Mouse (Mus musculus): ENCODE measurements at regions not wholly inside any gene's neighbourhood (a gene's known extent, or its start where the extent isn't known, plus 50 kb on each side); places are given as distances from the start of the nearest gene placed in this dataset.

DNA sequence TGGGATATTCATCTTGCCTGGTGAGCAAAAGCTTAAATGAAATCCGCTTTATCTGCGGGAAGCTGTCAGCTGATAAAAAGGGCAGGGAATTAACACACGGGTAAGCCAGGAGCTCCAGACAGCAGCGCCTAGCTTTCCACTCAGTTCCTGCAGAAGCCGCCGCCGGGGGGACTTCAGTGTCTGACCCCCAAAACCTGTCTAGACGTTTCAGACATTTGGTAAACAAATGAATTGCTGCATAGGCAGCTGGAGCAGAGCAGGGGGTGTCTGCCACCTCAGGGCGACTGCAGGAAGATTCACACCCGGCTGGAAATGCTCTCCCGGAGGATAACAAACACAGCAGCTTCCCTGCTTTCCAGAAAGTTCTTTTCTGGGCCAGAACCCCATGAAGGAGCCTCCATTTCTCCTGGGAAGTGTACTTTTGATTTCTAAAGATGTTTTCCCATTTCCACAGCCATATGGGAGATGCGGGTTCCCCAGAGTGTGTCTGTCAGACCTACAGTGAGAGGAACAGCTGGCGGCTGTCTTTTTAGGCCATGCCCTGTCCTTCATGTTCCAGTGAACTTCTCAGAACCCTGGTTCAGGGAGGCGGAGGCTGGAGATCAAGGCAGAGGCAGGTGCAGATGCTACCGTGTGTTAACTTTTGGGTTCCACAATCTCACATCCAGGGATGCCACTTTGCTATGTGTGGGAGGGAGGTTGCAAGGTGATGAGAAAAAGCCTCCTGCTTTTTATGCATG lies 58.7 kb upstream of the Pmepa1 start:
- DNase-seq (ENCODE audit: low spot score), result no peak

GRCm38 (mm10) chr2:173335859-173336258 lies 59.5 kb upstream of the Pmepa1 start:
- peak; percentile 12 for DNase-seq (ENCODE audit: low spot score)

DNA sequence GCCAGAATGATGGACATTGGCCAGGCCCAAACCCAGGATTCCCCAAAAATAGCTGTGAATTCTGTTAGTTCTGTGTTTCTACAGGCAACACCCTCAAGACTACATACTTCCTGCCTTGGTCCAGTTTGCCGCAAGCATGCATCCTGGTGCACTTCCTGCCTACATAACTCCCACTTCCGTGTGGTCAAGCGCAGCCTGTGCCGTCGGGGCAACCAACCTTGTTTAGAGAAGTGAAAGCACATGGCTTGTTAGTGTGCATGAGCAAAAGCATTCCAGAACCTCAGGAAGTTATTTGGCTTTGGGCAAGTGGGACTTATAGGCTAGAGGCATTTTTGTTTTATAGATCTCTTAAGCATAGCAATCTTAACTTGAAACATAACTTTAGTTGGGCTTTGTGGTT lies 61.3 kb upstream of the Pmepa1 start:
- DNase-seq (ENCODE audit: low spot score), result no peak

DNA sequence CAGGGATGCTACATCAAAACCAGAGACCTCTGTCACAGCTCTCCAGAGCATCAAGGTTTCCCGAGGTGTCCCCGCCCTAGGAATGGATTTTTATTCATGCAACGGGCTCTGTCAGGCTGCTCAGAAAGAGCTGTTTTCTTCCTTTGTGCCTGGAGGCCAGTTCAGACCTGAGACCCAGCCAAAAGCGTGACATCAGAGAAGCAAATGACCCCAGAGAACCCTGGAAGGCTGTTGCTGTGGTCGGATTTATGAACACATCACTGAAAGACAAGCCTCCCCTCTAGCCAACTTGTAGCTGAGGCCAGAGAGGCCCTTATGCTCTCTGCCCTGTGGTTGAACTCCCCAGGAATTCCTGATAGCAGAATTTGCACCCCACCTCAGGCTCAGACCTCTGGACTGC lies 62.3 kb upstream of the Pmepa1 start:
- DNase-seq (ENCODE audit: low spot score), result no peak

DNA sequence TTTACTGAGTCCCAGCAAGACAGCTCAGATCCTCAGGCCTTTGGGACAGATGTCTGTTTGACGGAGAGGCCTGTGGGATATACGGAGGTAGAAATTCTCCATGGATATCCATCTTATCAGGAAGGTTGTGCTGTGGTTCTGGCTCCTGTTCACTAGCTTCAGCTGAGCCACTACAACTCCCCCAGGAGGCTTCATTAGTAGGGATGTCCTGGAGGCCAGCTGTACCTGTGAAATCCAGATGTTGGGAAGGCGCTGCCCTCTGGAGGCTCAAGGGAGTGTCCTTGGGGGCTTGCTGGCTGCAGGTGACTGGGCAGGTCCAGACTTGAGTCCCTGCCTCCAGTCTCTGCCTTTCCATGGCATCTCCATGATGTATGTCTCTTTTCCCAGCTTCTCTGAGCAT lies 62.9 kb upstream of the Pmepa1 start:
- DNase-seq (ENCODE audit: low spot score), result no peak

DNA sequence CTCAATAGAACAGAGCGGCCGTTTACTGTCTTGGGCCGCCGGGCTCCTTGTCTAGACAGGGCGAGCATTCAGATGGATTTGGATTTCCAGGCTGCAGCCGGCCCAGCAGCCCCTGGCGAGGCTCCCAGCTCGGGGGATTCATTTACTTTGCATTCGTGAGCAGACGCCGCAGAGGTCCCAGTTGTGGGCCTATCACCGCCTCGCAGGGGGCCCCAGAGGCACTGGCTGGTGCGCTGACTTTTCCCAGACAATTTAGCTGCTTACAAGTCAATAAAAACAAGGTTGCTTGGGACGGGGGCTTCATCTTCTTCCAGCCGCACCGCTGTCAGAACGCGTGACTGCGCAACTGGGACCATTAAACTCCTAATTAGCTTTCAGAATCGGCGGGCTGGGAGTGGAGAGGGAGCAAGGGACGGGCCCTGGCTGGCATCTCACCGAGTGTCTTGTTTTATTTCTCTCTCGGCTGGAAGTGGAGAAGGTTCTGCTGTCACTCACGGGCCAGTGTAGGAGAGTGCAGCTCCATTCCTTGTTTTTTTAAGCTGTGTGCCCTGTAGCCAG lies 63.8 kb upstream of the Pmepa1 start:
- DNase-seq (ENCODE audit: low spot score), result no peak

- DNase-seq (ENCODE audit: low spot score), result no peak
These were observed 66.4 kb upstream of the Pmepa1 start for GRCm38 (mm10) chr2:173342605-173343260.

DNA sequence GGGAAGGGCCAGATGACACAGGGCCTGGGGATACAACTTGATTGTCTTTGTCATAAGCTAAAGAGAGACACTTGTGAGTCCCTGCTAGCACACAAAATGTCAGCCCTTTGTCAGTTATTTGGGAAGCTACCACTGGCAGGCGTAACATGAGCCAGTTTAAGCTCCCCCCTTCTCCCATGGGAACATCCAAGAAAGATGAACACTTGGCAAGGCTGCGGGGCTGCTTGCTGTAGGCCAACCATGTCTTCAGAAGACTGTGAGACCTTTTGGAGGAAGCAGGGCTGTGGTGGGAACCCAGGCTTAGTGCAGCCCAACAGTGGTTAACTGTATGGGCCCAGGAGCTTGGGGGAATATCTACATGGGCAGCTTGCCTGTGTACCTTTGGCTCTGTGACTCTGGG lies 67.3 kb upstream of the Pmepa1 start:
- DNase-seq (ENCODE audit: low spot score), result no peak

- DNase-seq (ENCODE audit: low spot score), result no peak
These were observed 67.9 kb upstream of the Pmepa1 start for GRCm38 (mm10) chr2:173344221-173344620.

DNA sequence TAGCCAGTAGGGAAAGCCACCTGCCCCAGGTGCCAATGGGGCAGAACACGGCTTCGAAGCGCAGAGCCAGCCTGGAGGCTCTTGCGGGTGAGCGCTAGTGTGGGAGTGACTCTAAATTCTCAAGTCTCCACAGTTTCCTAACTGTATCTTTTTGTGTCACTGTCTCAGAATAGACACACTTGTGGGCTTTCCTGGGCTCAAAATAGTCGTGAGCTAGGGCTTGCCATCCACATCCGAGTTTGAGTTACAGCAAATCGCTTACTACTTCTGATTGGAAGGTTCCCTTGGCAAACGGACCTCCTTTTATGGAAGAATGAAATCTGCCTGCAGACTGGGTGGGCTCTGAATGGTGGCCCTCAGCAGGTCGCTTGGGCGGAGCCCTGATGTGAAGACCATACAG lies 71.0 kb upstream of the Pmepa1 start:
- DNase-seq (ENCODE audit: low spot score), result no peak

- DNase-seq (ENCODE audit: low spot score), result no peak
These were observed 72.4 kb upstream of the Pmepa1 start for GRCm38 (mm10) chr2:173348757-173349156.

DNA sequence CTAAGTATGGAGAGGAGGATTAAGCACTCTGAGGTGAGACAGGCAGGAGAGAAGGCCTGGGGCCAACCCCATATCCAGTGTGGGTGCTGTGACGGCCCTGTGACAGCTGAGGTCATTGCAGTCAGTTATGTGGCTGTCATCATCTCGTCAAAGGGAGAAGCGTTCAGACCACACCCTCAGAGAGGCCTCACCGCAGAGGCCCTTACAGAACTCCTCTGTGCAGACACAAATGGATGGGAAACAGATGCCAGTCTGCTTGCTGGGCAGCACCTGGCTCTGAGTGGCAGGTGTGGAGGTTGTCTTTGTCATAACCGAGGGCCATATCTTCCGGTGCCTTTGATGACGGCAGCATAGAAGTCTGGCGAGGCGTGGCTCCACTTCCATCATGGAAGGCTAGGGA lies 73.2 kb upstream of the Pmepa1 start:
- DNase-seq (ENCODE audit: low spot score), result peak; percentile 88

DNA sequence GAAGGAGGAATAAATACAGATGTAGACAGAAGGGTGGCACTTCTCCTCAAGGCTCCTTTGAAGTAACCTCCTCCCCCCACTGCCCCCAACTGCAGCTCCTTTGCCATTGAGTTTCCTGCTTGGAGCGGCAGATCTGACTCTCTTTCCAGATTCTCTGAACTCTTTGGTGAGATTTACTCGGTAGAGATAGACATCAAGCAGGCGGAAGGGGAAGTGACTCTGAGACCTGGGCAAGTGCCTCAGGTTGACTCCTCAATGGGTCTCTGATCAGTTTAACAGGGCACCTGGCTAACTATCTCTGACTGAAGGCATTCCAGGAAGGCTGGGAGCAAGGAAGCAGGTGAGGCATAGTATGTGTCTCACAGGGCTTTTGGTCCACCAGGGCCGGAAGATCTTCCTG lies 73.6 kb upstream of the Pmepa1 start:
- no peak for DNase-seq (ENCODE audit: low spot score)

GRCm38 (mm10) chr2:173350405-173350804 lies 74.1 kb upstream of the Pmepa1 start:
- no peak for DNase-seq (ENCODE audit: low spot score)

DNA sequence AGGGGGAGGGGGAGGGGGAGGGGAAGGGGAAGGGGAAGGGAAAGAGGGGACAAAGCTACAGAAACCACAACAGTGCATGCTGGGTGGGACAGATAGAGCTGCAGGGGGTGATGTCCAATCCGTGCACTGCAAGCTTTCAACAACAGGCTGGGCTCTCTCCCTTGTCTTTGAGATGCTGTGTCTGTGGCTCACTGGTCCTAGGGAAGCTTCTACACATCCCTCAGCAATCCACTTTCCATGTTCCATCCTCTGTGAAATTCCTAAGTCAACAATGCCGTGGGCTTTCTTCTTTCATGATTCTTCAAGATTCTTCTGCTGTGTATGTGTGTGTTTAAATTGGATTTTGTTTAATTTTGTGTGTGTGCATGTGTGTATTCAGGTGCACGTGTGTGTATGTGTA lies 74.5 kb upstream of the Pmepa1 start:
- no peak for DNase-seq (ENCODE audit: low spot score)

- DNase-seq (ENCODE audit: low spot score), result peak; percentile 21
These were observed 75.8 kb upstream of the Pmepa1 start for GRCm38 (mm10) chr2:173351831-173352755.

GRCm38 (mm10) chr2:173352756-173353139 lies 76.4 kb upstream of the Pmepa1 start:
- DNase-seq (ENCODE audit: low spot score), result no peak

GRCm38 (mm10) chr2:173353435-173354241 lies 77.3 kb upstream of the Pmepa1 start:
- no peak for DNase-seq (ENCODE audit: low spot score)

DNA sequence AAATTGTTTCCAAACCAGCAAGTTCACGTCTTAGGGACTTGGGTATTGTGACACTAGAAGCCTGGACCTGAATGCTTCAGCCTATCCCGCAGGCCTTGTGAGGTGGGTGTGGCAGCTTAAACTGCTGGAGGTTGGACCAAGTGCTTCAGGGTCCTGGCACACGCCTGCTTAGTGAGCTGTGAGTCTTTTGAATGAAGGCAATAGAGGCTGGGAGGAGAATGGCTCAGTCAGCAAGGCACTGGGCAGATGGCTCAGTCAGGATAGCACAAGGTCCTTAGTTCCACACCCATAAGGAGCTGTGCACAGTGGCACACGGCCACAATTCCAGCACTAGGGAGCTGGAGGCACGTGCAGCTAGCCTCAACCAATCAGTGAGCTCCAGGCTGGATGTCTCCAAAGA lies 80.5 kb upstream of the Pmepa1 start:
- DNase-seq (ENCODE audit: low spot score), result no peak

DNA sequence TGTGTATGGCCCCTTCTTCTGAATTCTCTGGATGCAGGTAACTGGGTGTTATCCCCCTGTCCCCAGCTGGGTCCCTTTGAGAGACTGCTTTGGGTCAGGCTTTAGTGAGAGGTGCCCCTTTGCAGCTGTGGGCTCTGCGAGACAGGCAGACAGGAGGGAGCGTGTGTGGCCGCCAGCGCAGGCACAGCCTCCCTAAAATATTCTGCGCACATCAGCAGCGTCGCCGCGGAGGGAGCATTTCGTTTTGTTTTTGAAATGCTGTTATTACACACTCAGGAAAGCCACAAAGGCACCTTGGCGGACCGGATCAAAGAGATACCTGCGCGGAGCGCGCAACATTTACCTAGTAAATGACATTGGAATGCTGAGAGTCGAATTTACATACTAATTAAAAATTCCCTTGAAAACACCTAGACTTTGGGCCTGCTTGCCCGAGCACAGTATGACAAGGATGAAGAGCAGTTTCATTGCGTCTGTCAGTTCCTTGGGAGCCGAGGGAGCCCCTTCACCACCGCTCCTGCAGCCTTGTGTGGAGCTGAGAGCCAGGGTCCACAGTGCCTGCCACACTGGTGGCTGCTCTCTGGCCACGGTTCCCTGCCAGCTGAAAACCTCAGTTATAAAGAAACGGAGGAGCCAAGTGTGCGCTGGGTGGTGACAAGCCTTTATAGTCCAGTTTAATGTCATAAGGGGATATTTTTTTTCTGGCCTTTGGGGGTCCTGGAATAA lies 89.3 kb upstream of the Pmepa1 start:
- DNase-seq (ENCODE audit: low spot score), result no peak

GRCm38 (mm10) chr2:173366734-173367133 lies 90.4 kb upstream of the Pmepa1 start:
- DNase-seq (ENCODE audit: low spot score), result no peak

All from T-cell, adult 2 months (primary cell).